In the genomic region with DNA sequence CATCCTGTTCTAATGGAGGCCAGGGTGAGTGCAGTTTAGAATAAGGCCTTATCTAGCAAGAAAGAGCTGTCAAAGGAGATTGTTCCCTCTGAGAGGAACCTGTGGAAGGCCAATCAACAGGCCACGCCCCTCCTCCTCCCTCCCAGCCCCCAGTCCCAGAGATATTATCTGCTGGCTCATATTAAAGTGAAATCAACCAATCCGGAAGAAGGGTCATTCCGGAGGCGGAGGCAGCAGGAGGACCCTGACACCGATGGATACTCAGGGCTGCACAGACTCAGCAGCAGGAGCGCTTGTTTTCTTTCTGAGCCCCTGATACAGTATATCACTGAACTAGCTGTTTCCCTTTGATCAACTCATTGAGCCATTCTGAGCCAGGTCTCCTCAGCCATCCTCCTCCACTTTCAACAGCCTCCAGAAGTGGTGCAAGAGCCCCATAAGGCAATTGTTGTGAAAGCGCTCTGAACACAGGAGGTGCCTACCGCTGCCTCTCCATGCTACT, we compare ENCODE assay signal across 8 mouse cellular contexts. TPM values are rescaled to one million over a fixed set of nuclear protein-coding genes. Genes with fewer than 3 reads are reported as not detected.
DNase-seq lines count a peak whose midpoint lies in the region; ATAC-seq and TF ChIP-seq lines count a peak whose summit lies in the region.

No protein-coding gene starts in this region.

- no peak overlapping the region for H3K9ac ChIP-seq in forebrain, embryonic 12.5 days
- no peak overlapping the region for H3K9ac ChIP-seq in stomach, postnatal 0 days (ENCODE audit: low read length)

- ATAC-seq in forebrain, embryonic 12.5 days (ENCODE audit: low FRiP score) = no peak
- ATAC-seq in stomach, postnatal 0 days (ENCODE audit: low FRiP score, low TSS enrichment) = no peak

- H3K36me3 ChIP-seq in forebrain, embryonic 12.5 days (replicated peaks) = no peaks in the 10 kb centered on the region
- no peaks in the 10 kb centered on the region for H3K36me3 ChIP-seq in macrophage (ENCODE audit: inconsistent target)
- H3K36me3 ChIP-seq in stomach, postnatal 0 days (ENCODE audit: control insufficient read depth, insufficient read depth, low read length) = no peaks in the 10 kb centered on the region

- DNase-seq in adrenal gland, postnatal 10 days = peak; percentile 38
- DNase-seq in adrenal gland, adult 2 months = no peak
- peak; percentile 48 for DNase-seq in MN1 (ENCODE audit: low spot score)
- peak; percentile 35 for DNase-seq in kidney, postnatal 10 days
- no peak for DNase-seq in stomach, postnatal 0 days (ENCODE audit: low spot score)
- DNase-seq in ovary, postnatal 10 days (ENCODE audit: low spot score) = no peak

- 0 out of 2 replicates have a peak overlapping the region, but pooled peaks have one; percentile 21 for H3K27ac ChIP-seq in forebrain, embryonic 12.5 days
- peak overlapping the region; percentile 49 for H3K27ac ChIP-seq in macrophage
- no peak overlapping the region for H3K27ac ChIP-seq in stomach, postnatal 0 days (replicated peaks)

- peak overlapping the region; percentile 81 for H3K4me2 ChIP-seq in forebrain, embryonic 12.5 days
- 0 out of 2 replicates have a peak overlapping the region, but pooled peaks have one; percentile 23 for H3K4me2 ChIP-seq in stomach, postnatal 0 days (replicated peaks; ENCODE audit: low read depth)

- peak overlapping the region; percentile 88 for H3K4me3 ChIP-seq in forebrain, embryonic 12.5 days (replicated peaks)
- peak overlapping the region; percentile 84 for H3K4me3 ChIP-seq in macrophage (ENCODE audit: inconsistent target)
- no peak overlapping the region for H3K4me3 ChIP-seq in stomach, postnatal 0 days (ENCODE audit: low read depth, low read length)

- H3K9me3 ChIP-seq in forebrain, embryonic 12.5 days = no peaks in the 10 kb centered on the region
- no peaks in the 10 kb centered on the region for H3K9me3 ChIP-seq in stomach, postnatal 0 days (ENCODE audit: control insufficient read depth, low read length)

- H3K79me2 ChIP-seq in macrophage (ENCODE audit: inconsistent target) = peaks cover 67% of the 10 kb centered on the region

- peaks cover 56% of the 10 kb centered on the region for H3K4me1 ChIP-seq in forebrain, embryonic 12.5 days
- no peaks in the 10 kb centered on the region for H3K4me1 ChIP-seq in stomach, postnatal 0 days (replicated peaks; ENCODE audit: control insufficient read depth, insufficient read depth)

- no peaks in the 10 kb centered on the region for H3K27me3 ChIP-seq in forebrain, embryonic 12.5 days
- no peaks in the 10 kb centered on the region for H3K27me3 ChIP-seq in stomach, postnatal 0 days (ENCODE audit: control insufficient read depth, insufficient read depth, low read length)

- no peak for TF ChIP-seq CTCF in stomach, postnatal 0 days (IDR thresholded peaks at IDR 0.05; ENCODE audit: low read depth)

- no peak for TF ChIP-seq EP300 in stomach, postnatal 0 days (optimal IDR thresholded peaks at IDR 0.05)

- WGBS in forebrain, embryonic 12.5 days = 23% methylated on average over 8 of the region's 8 CpGs
- WGBS in macrophage (ENCODE audit: missing documents) = 0% methylated on average over 8 of the region's 8 CpGs
- WGBS in stomach, postnatal 0 days = 40% methylated on average over 8 of the region's 8 CpGs

RNA-seq across cellular contexts. Expression of gene Atp8a1, which starts 2.0 kb away (rescaled TPM):
- total RNA-seq in adrenal gland, postnatal 10 days (2021) = 10 to 100 TPM; 17.5 to 26.6 TPM
- 10 to 100 TPM; 17.0 to 23.5 TPM for total RNA-seq in adrenal gland, adult 2 months (2021)
- polyA plus RNA-seq in adrenal gland, adult 2 months (2012; rRNA removed) = 77.8 and 92.0 TPM in 2 replicates
- 25.2 and 28.1 TPM in 2 replicates for polyA plus RNA-seq in forebrain, embryonic 12.5 days (2016; fragmentation: Nextera tagmentation; extraction: Ambion mirVana)
- total RNA-seq in macrophage (2018; cell fraction: chromatin; rRNA removed) = 1,000 to 10,000 TPM in 1 of 26 experiments, 100 to 1,000 TPM in 25; 211 to 1,161 (median 659) TPM
- 10 to 100 TPM; 32.2 to 82.9 (median 55.1) TPM for total RNA-seq in macrophage (2018; cell fraction: cytosol; rRNA removed)
- total RNA-seq in macrophage (2018; cell fraction: nucleus; rRNA removed) = 100 to 1,000 TPM; 113 to 428 (median 276) TPM
- 24.4 to 43.8 TPM (median 40.1 TPM) in 3 replicates for polyA plus RNA-seq in macrophage (2018)
- polyA plus RNA-seq in stomach, postnatal 0 days (2015; fragmentation: Nextera tagmentation; extraction: Ambion mirVana) = 3.3 and 4.2 TPM in 2 replicates

Comparison
In these comparisons a context has a peak if more than half of its experiments do, and no peak if none do; other contexts are left out.
1. DNase-seq: peak in adrenal gland, postnatal 10 days (single experiment), MN1 (single experiment) and kidney, postnatal 10 days (single experiment); none in adrenal gland, adult 2 months (single experiment), stomach, postnatal 0 days (single experiment) and ovary, postnatal 10 days (single experiment).